Mouse (Mus musculus) right cerebral cortex, adult 2 months (tissue): ENCODE data around the gene Esp34.

ENCODE experiments used
- DNase-seq, 2 experiments: peaks; one replicate each; pipeline ENCODE4 v3.0.0; 2021 to 2022; ENCODE audit warnings: low spot score in 2 of 2

Esp34 gene

DNA sequence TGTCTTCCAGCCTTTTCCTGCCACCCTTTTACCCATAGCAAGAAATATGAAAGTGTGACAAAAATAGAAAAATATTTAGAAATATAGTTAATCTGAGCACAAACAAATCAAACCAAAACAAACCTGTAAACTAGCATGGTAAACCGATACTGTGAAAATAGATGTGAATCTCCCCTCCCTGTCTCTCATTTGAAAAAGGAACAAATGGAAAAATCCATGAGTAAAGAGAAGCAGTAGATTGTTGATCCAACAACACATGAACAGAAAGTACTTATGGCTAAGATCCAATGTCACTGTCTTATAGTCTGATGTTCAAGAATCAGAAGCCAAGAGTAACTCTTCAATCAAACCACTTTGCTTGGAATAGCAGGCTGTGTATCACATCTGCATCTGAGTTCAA, at the start of gene Esp34:
Gene Esp34, plus strand, starts transcription at position 301 of the 400 bp plus-strand sequence.
- no peak for DNase-seq

DNA sequence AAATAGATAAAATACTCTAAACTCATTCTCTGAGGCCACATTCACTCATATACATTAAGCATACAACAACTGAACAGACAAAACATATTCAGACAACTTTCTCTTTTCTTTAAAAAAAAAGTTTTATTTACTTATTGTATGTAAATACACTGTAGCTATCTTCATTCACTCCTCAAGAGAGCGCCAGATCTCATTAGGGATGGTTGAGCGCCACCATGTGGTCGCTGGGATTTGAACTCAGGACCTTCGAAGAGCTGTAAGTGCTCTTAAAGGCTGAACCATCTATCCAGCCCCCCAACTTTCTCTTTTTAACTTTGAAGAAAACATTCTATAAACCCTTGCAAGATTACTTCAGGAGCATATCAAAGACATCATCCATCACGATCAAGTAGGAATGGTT, 8.5 kb downstream of the Esp34 start:
- DNase-seq = no peak
